Mouse (Mus musculus): Measurements from ENCODE around the gene Slc7a6. TPM values are rescaled to one million over a fixed set of nuclear protein-coding genes. Genes with fewer than 3 reads are reported as not detected.

Gene Slc7a6
- polyA plus RNA-seq (2012; fragmentation: generic; extraction: Trizol) = 10 to 100 TPM in 1 of 2 experiments, 1 to 10 TPM in 1; 3.5 to 10.8 TPM

DNA sequence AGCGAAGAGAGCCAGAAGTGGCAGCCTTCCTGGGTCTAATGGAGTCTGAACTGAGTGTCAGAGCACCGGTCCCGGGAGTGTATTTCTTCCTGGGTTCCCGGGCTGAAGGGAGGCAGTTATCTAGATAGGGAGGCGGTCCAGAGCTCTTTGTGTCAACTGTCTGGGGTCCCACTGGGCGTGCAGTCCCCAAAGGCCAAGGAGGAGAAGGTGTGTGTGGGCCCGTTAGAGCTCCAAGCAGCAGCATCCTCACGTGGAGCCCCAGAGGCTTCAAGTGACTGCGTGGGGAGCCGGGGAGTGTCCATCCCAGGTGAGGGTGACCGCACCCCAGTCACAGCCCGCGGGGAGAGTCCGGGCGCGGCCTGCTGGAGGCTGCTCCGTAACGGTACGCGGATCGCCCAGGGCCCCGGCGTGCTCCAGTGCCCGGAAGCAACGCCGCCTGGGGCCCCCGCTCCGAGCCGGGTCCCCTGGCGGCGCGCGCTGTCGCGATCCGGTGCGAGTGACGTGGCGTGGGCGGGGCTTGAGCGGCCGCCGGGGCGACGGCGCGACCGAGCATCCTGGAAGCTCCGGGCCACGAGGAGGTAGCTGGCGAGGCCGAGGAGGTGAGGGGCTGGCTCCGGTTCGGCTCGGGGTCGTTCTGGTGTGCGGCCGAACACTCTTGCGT, at the start of gene Slc7a6:
Gene Slc7a6 (plus strand): TSS at position 502 of the 661 bp plus-strand sequence.

DNA sequence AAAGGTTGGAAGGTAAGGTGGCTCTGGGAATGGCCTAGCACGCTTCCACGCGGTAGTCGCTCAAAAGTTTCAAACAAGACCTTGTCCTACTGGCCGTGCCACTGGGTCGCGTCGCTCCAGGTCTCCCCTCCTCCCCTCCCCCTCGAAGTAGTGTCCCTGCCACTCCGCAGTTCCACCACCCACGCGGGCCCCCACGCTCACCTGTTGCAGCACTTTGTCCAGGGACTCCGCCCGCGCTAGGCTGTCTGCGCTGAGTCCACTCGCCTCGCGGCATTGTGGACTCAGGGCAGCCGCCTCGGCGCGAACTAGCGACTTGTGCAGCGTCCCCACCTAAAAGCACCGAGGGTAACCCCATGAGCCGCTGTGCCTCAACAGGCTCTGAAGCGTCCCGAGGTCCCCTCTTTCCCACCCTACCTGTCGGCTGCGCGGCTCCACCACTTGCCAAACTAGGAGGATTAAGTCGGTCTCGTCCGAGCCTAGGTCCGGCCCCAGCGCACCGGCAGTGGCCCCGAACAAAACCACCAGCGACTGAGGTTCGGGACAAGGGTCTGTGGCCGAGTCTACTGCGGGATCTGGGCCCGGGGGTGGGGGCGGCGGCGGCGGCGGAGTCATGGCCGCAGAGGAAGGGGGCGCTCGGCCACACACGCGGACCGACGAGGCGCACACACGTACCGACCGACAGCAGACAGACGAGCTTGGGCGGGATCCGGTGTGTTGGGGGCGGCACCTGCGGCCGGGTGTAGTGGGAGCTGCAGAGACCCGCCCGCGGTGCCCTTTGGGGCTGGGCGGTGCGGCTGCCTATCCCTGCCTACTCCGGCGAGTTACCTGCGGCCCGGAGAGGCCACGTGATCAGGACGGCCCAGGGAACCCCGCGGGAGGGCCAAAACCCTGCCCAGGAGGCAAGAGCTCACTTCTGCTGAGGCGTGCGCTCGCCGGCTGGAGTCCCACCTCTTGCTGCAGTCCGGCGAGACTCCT, 32.2 kb upstream of the Slc7a6 start, which contains the start of gene Esrp2:
Gene Esrp2 (minus strand): TSS at position 819 of the 975 bp plus-strand sequence.

GRCm38 (mm10) chr8:106149801-106150652, 18.6 kb upstream of the Slc7a6 start, which contains the start of gene Pla2g15:
Gene Pla2g15 (plus strand): TSS chr8:106150399.

GRCm38 (mm10) chr8:106210821-106211345, 42.2 kb downstream of the Slc7a6 start, which contains the start of the genes Slc7a6os and Prmt7:
Gene Slc7a6os (minus strand): TSS chr8:106210935.
Gene Prmt7 (plus strand): TSS chr8:106210936.

Other genes with a start within 250 kb of the Slc7a6 start
- 1 to 10 TPM in 1 of 2 experiments, under 1 TPM in 1; 0.04 to 1.2 TPM for gene Ctrl, start 235.0 kb upstream of the Slc7a6 start, polyA plus RNA-seq (2012; fragmentation: generic; extraction: Trizol)
- gene Psmb10, start 230.4 kb upstream of the Slc7a6 start, polyA plus RNA-seq (2012; fragmentation: generic; extraction: Trizol) = 100 to 1,000 TPM in 1 of 2 experiments, 10 to 100 TPM in 1; 93.2 to 114 TPM
- 1 to 10 TPM in 1 of 2 experiments, under 1 TPM in 1; 0.43 to 4.4 TPM for gene Lcat, start 225.5 kb upstream of the Slc7a6 start, polyA plus RNA-seq (2012; fragmentation: generic; extraction: Trizol)
- 10 to 100 TPM; 18.7 to 66.1 TPM for gene Slc12a4, start 202.8 kb upstream of the Slc7a6 start, polyA plus RNA-seq (2012; fragmentation: generic; extraction: Trizol)
- not detected for gene Dpep3, start 189.4 kb upstream of the Slc7a6 start, polyA plus RNA-seq (2012; fragmentation: generic; extraction: Trizol)
- 10 to 100 TPM in 1 of 2 experiments, 1 to 10 TPM in 1; 7.9 to 13.1 TPM for gene Dus2, start 177.5 kb upstream of the Slc7a6 start, polyA plus RNA-seq (2012; fragmentation: generic; extraction: Trizol)
- under 1 TPM; 0.05 to 0.28 TPM for gene Dpep2nb, start 162.9 kb upstream of the Slc7a6 start, polyA plus RNA-seq (2012; fragmentation: generic; extraction: Trizol)
- gene Ddx28, start 157.0 kb upstream of the Slc7a6 start, polyA plus RNA-seq (2012; fragmentation: generic; extraction: Trizol) = 10 to 100 TPM; 10.6 to 13.9 TPM
- 1 to 10 TPM in 1 of 2 experiments, under 1 TPM in 1; 0.91 to 9.6 TPM for gene Nfatc3, start 110.0 kb upstream of the Slc7a6 start, polyA plus RNA-seq (2012; fragmentation: generic; extraction: Trizol)
- gene Esrp2, start 31.9 kb upstream of the Slc7a6 start, polyA plus RNA-seq (2012; fragmentation: generic; extraction: Trizol) = under 1 TPM; 0.14 to 0.19 TPM
- 10 to 100 TPM in 1 of 2 experiments, 1 to 10 TPM in 1; 8.0 to 20.9 TPM for gene Pla2g15, start 18.5 kb upstream of the Slc7a6 start, polyA plus RNA-seq (2012; fragmentation: generic; extraction: Trizol)
- 10 to 100 TPM in 1 of 2 experiments, 1 to 10 TPM in 1; 7.1 to 30.0 TPM for gene Slc7a6os, start 42.1 kb downstream of the Slc7a6 start, polyA plus RNA-seq (2012; fragmentation: generic; extraction: Trizol)
- 10 to 100 TPM; 22.0 to 39.1 TPM for gene Prmt7, start 42.1 kb downstream of the Slc7a6 start, polyA plus RNA-seq (2012; fragmentation: generic; extraction: Trizol)
- gene Smpd3, start 169.1 kb downstream of the Slc7a6 start, polyA plus RNA-seq (2012; fragmentation: generic; extraction: Trizol) = under 1 TPM; 0.26 to 0.87 TPM
- 10 to 100 TPM in 1 of 2 experiments, under 1 TPM in 1; 0.73 to 12.1 TPM for gene Zfp90, start 246.5 kb downstream of the Slc7a6 start, polyA plus RNA-seq (2012; fragmentation: generic; extraction: Trizol)

Measured in C3H10T1/2 (cell line).